Mouse (Mus musculus): ENCODE results near the gene Klhl5.

- TF ChIP-seq CTCF (IDR thresholded peaks at IDR 0.05; ENCODE audit: borderline replicate concordance, extremely low read depth, insufficient read depth, insufficient read length) (no peak), POLR2A (IDR thresholded peaks at IDR 0.05; ENCODE audit: borderline replicate concordance, extremely low read depth, insufficient read depth, insufficient read length, poor library complexity, severe bottlenecking) (no peak)
Measured at GRCm38 (mm10) chr5:65094902-65095545, 12.3 kb upstream of the Klhl5 start.

All from brain, embryonic 14.5 days (tissue).